Mouse (Mus musculus): ENCODE data around the gene Crp.

GRCm38 (mm10) chr1:172704769-172705168 lies 6.9 kb downstream of the Crp start:
- TF ChIP-seq CTCF (IDR thresholded peaks at IDR 0.05; ENCODE audit: extremely low read depth, insufficient read length, insufficient replicate concordance, low read depth, low read length) (no peak), POLR2A (IDR thresholded peaks at IDR 0.05; ENCODE audit: low read depth, low read length) (no peak)
